Mouse (Mus musculus) spleen, adult 2 months (tissue): ENCODE measurements around the gene Vsig10l.

Experiments
- CTCF ChIP-seq: fragments of 200-500 bp; IDR thresholded peaks from 2 replicates; pipeline ENCODE4 v1.5.1; 2011; ENCODE audit warnings: mild to moderate bottlenecking, inconsistent platforms; ENCODE audit not compliant: insufficient read depth, insufficient read length, insufficient replicate concordance; ENCODE audit errors: extremely low read depth
- POLR2A ChIP-seq: fragments of 200-500 bp; IDR thresholded peaks from 2 replicates; pipeline ENCODE4 v1.6.1; 2011; ENCODE audit warnings: low read depth, low read length, inconsistent platforms

DNA sequence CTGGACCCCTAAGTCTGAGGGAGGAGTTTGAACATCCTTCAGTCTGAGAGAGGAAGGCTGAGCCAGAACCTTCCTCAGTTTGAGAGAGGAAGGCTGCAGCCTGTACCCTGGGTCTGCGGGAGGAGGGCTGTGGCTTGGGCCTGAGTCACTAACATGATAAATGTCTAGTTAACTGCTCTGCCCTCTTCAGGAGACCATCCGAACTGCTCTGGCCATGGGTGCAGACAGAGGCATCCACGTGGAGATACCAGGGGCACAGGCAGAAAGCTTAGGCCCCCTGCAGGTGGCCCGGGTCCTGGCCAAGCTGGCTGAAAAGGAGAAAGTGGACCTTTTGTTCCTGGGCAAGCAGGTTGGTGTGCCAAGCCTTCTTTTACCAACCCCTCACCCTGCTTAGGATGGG is 10.3 kb upstream of the Vsig10l start:
- no peak for TF ChIP-seq POLR2A
- TF ChIP-seq CTCF, result 0 out of 2 replicates have a peak, but pooled peaks have one; percentile 38
